Mouse (Mus musculus): ENCODE measurements around the gene Creg1. TPM values are rescaled to one million over a fixed set of nuclear protein-coding genes. Genes with fewer than 3 reads are reported as not detected.

The Creg1 gene
- polyA plus RNA-seq (2016; fragmentation: Nextera tagmentation; extraction: Ambion mirVana), result 33.0 and 33.1 TPM in 2 replicates

- Histone ChIP-seq H3K36me3 (no peaks in the 10 kb centered on the region), H3K27ac (no peak within 1 kb of the TSS), H3K9ac (peak within 1 kb of the TSS; percentile 73), H3K27me3 (replicated peaks) (peaks cover 19% of the 10 kb centered on the region; the same call in 1 of the 2 replicates), H3K4me1 (peaks cover 9% of the 10 kb centered on the region; the same call in 1 of the 2 replicates), H3K4me3 (peak within 1 kb of the TSS; percentile 72), H3K9me3 (no peaks in the 10 kb centered on the region), H3K4me2 (replicated peaks) (peak within 1 kb of the TSS; percentile 96)
- peak; percentile 99 for ATAC-seq (ENCODE audit: low FRiP score, low read depth)
- WGBS, result under 1% methylated on average over 57 of the region's 57 CpGs
Measured at GRCm38 (mm10) chr1:165763635-165764372, at the start of gene Creg1. TSS of gene Creg1 (plus strand) at chr1:165763746.

GRCm38 (mm10) chr1:165713798-165714197 is 49.7 kb upstream of the Creg1 start:
- H3K9ac ChIP-seq, result no peak overlapping the region
- 85% methylated on average over 5 of the region's 5 CpGs for WGBS
- H3K27ac ChIP-seq, result no peak overlapping the region
- ATAC-seq (ENCODE audit: low FRiP score, low read depth), result no peak
- H3K4me1 ChIP-seq, result 0 out of 2 replicates have a peak, but pooled peaks cover 1% of the 10 kb centered on the region
- H3K36me3 ChIP-seq, result no peaks in the 10 kb centered on the region
- H3K9me3 ChIP-seq, result no peaks in the 10 kb centered on the region
- no peak overlapping the region for H3K4me3 ChIP-seq
- H3K27me3 ChIP-seq (replicated peaks), result 0 out of 2 replicates have a peak, but pooled peaks cover 6% of the 10 kb centered on the region
- no peak overlapping the region for H3K4me2 ChIP-seq (replicated peaks)

GRCm38 (mm10) chr1:165716426-165716825 is 47.1 kb upstream of the Creg1 start:
- Histone ChIP-seq H3K4me3 (no peak overlapping the region), H3K36me3 (no peaks in the 10 kb centered on the region), H3K9me3 (no peaks in the 10 kb centered on the region), H3K9ac (no peak overlapping the region), H3K4me2 (replicated peaks) (no peak overlapping the region), H3K4me1 (no peaks in the 10 kb centered on the region), H3K27ac (no peak overlapping the region), H3K27me3 (replicated peaks) (no peaks in the 10 kb centered on the region)
- WGBS, result 93% methylated on average over 4 of the region's 4 CpGs
- ATAC-seq (ENCODE audit: low FRiP score, low read depth), result no peak

GRCm38 (mm10) chr1:165717711-165718542 is 45.6 kb upstream of the Creg1 start:
- 63% methylated on average over 11 of the region's 11 CpGs for WGBS
- no peak overlapping the region for H3K4me3 ChIP-seq
- no peaks in the 10 kb centered on the region for H3K4me1 ChIP-seq
- H3K27ac ChIP-seq, result no peak overlapping the region
- H3K36me3 ChIP-seq, result no peaks in the 10 kb centered on the region
- no peak overlapping the region for H3K4me2 ChIP-seq (replicated peaks)
- H3K9me3 ChIP-seq, result no peaks in the 10 kb centered on the region
- no peaks in the 10 kb centered on the region for H3K27me3 ChIP-seq (replicated peaks)
- no peak for ATAC-seq (ENCODE audit: low FRiP score, low read depth)
- H3K9ac ChIP-seq, result no peak overlapping the region

GRCm38 (mm10) chr1:165718543-165719105 is 44.9 kb upstream of the Creg1 start:
- WGBS, result 76% methylated on average over 15 of the region's 15 CpGs
- Histone ChIP-seq H3K27me3 (replicated peaks) (no peaks in the 10 kb centered on the region), H3K4me3 (no peak overlapping the region), H3K36me3 (no peaks in the 10 kb centered on the region), H3K9me3 (no peaks in the 10 kb centered on the region), H3K4me2 (replicated peaks) (no peak overlapping the region), H3K4me1 (no peaks in the 10 kb centered on the region), H3K27ac (no peak overlapping the region), H3K9ac (no peak overlapping the region)
- ATAC-seq (ENCODE audit: low FRiP score, low read depth), result no peak

GRCm38 (mm10) chr1:165722531-165723123 is 40.9 kb upstream of the Creg1 start:
- no peak overlapping the region for H3K27ac ChIP-seq
- no peak overlapping the region for H3K4me3 ChIP-seq
- no peaks in the 10 kb centered on the region; the same call in 1 of the 2 replicates for H3K27me3 ChIP-seq (replicated peaks)
- no peak overlapping the region for H3K4me2 ChIP-seq (replicated peaks)
- ATAC-seq (ENCODE audit: low FRiP score, low read depth), result no peak
- no peaks in the 10 kb centered on the region for H3K36me3 ChIP-seq
- H3K4me1 ChIP-seq, result no peaks in the 10 kb centered on the region
- WGBS, result 90% methylated on average over 9 of the region's 9 CpGs
- no peaks in the 10 kb centered on the region for H3K9me3 ChIP-seq
- H3K9ac ChIP-seq, result no peak overlapping the region

- H3K36me3 ChIP-seq, result no peaks in the 10 kb centered on the region
- H3K9ac ChIP-seq, result no peak overlapping the region
- no peaks in the 10 kb centered on the region for H3K9me3 ChIP-seq
- no peaks in the 10 kb centered on the region for H3K4me1 ChIP-seq
- H3K4me3 ChIP-seq, result no peak overlapping the region
- H3K27ac ChIP-seq, result no peak overlapping the region
- H3K4me2 ChIP-seq (replicated peaks), result no peak overlapping the region
- H3K27me3 ChIP-seq (replicated peaks), result no peaks in the 10 kb centered on the region; the same call in 1 of the 2 replicates
- 56% methylated on average over 11 of the region's 11 CpGs for WGBS
- no peak for ATAC-seq (ENCODE audit: low FRiP score, low read depth)
Measured at GRCm38 (mm10) chr1:165724219-165725033, 39.1 kb upstream of the Creg1 start.

- Histone ChIP-seq H3K4me1 (no peaks in the 10 kb centered on the region), H3K4me2 (replicated peaks) (no peak overlapping the region), H3K36me3 (no peaks in the 10 kb centered on the region), H3K9ac (no peak overlapping the region), H3K9me3 (no peaks in the 10 kb centered on the region), H3K27me3 (replicated peaks) (no peaks in the 10 kb centered on the region; the same call in 1 of the 2 replicates), H3K27ac (no peak overlapping the region), H3K4me3 (no peak overlapping the region)
- ATAC-seq (ENCODE audit: low FRiP score, low read depth), result no peak
- 80% methylated on average over 4 of the region's 4 CpGs for WGBS
Measured at GRCm38 (mm10) chr1:165725039-165725644, 38.4 kb upstream of the Creg1 start.

- Histone ChIP-seq H3K4me2 (replicated peaks) (no peak overlapping the region), H3K9me3 (no peaks in the 10 kb centered on the region), H3K4me3 (no peak overlapping the region), H3K4me1 (no peaks in the 10 kb centered on the region), H3K27me3 (replicated peaks) (no peaks in the 10 kb centered on the region; the same call in 1 of the 2 replicates), H3K27ac (no peak overlapping the region), H3K9ac (no peak overlapping the region), H3K36me3 (no peaks in the 10 kb centered on the region)
- WGBS, result 37% methylated on average over 1 of the region's 1 CpGs
- ATAC-seq (ENCODE audit: low FRiP score, low read depth), result no peak
Measured at GRCm38 (mm10) chr1:165726986-165727385, 36.6 kb upstream of the Creg1 start.

GRCm38 (mm10) chr1:165728057-165728639 is 35.4 kb upstream of the Creg1 start:
- no peak overlapping the region for H3K27ac ChIP-seq
- WGBS, result 94% methylated on average over 3 of the region's 3 CpGs
- no peak overlapping the region for H3K4me2 ChIP-seq (replicated peaks)
- no peak overlapping the region for H3K9ac ChIP-seq
- no peak for ATAC-seq (ENCODE audit: low FRiP score, low read depth)
- H3K4me1 ChIP-seq, result no peaks in the 10 kb centered on the region
- no peaks in the 10 kb centered on the region; the same call in 1 of the 2 replicates for H3K27me3 ChIP-seq (replicated peaks)
- no peak overlapping the region for H3K4me3 ChIP-seq
- H3K36me3 ChIP-seq, result no peaks in the 10 kb centered on the region
- no peaks in the 10 kb centered on the region for H3K9me3 ChIP-seq

- 72% methylated on average over 1 of the region's 1 CpGs for WGBS
- Histone ChIP-seq H3K36me3 (no peaks in the 10 kb centered on the region), H3K27ac (no peak overlapping the region), H3K4me1 (no peaks in the 10 kb centered on the region), H3K9ac (no peak overlapping the region), H3K27me3 (replicated peaks) (no peaks in the 10 kb centered on the region), H3K4me2 (replicated peaks) (no peak overlapping the region), H3K9me3 (no peaks in the 10 kb centered on the region), H3K4me3 (no peak overlapping the region)
- no peak for ATAC-seq (ENCODE audit: low FRiP score, low read depth)
Measured at GRCm38 (mm10) chr1:165730129-165730528, 33.4 kb upstream of the Creg1 start.

Data from neural tube, embryonic 12.5 days (tissue).